Mouse (Mus musculus): ENCODE data around the gene Duox2.

Duox2 gene

GRCm38 (mm10) chr2:122241226-122241625 lies 57.0 kb downstream of the Duox2 start:
- in situ Hi-C loops (cut with MboI, MseI): loop anchor here (5.0 kb wide), 1 partner anchor 174 kb away; no protein-coding TSS in a partner anchor

GRCm38 (mm10) chr2:122240735-122241134 lies 57.5 kb downstream of the Duox2 start:
- in situ Hi-C loops (cut with MboI, MseI): loop anchor here (5.0 kb wide), 1 partner anchor 173 kb away; no protein-coding TSS in a partner anchor

GRCm38 (mm10) chr2:122237891-122238470 lies 60.3 kb downstream of the Duox2 start:
- in situ Hi-C loops (cut with MboI, MseI): no loop called here

- in situ Hi-C loops (cut with MboI, MseI): no loop called here
Observed at GRCm38 (mm10) chr2:122236321-122236720, 61.9 kb downstream of the Duox2 start.

GRCm38 (mm10) chr2:122235425-122235824 lies 62.8 kb downstream of the Duox2 start:
- in situ Hi-C loops (cut with MboI, MseI): no loop called here

- in situ Hi-C loops (cut with MboI, MseI): no loop called here
Observed at GRCm38 (mm10) chr2:122234611-122235288, 63.5 kb downstream of the Duox2 start, which contains the start of gene Sord. TSS of gene Sord (plus strand) at chr2:122234749.

GRCm38 (mm10) chr2:122233759-122234557 lies 64.3 kb downstream of the Duox2 start:
- in situ Hi-C loops (cut with MboI, MseI): no loop called here

GRCm38 (mm10) chr2:122233341-122233740 lies 64.9 kb downstream of the Duox2 start:
- in situ Hi-C loops (cut with MboI, MseI): no loop called here

GRCm38 (mm10) chr2:122231616-122232015 lies 66.6 kb downstream of the Duox2 start:
- in situ Hi-C loops (cut with MboI, MseI): no loop called here

GRCm38 (mm10) chr2:122230395-122230794 lies 67.9 kb downstream of the Duox2 start:
- in situ Hi-C loops (cut with MboI, MseI): no loop called here

Data from regulatory T cell (primary cell).